Mouse (Mus musculus): ENCODE measurements around the gene Tex2. TPM values are rescaled to one million over a fixed set of nuclear protein-coding genes. Genes with fewer than 3 reads are reported as not detected.

Gene Tex2
- polyA plus RNA-seq, 1 experiment from 2014 or later = 17.1 TPM

- no peaks in the 10 kb centered on the region for H3K9me3 ChIP-seq (ENCODE audit: control insufficient read depth)
- peaks cover 9% of the 10 kb centered on the region for H3K4me1 ChIP-seq (replicated peaks; ENCODE audit: control insufficient read depth, insufficient read depth, low read length)
- H3K36me3 ChIP-seq (ENCODE audit: control insufficient read depth, insufficient read depth) = no peaks in the 10 kb centered on the region
- peak overlapping the region; percentile 96 for H3K27ac ChIP-seq (ENCODE audit: low read depth, low read length)
- under 1% methylated on average over 55 of the region's 67 CpGs for WGBS
- H3K4me2 ChIP-seq (replicated peaks; ENCODE audit: low read depth) = peak overlapping the region; percentile 90
- peak overlapping the region; percentile 98 for H3K4me3 ChIP-seq (ENCODE audit: low read depth, low read length)
- ATAC-seq = peak; percentile 59
- peak overlapping the region; percentile 90 for H3K9ac ChIP-seq (ENCODE audit: low read depth, low read length)
- no peaks in the 10 kb centered on the region for H3K27me3 ChIP-seq (replicated peaks; ENCODE audit: control insufficient read depth, insufficient read depth, low read length)
- no peak for TF ChIP-seq CTCF (IDR thresholded peaks at IDR 0.05; ENCODE audit: low read depth)
These were observed 838 bp downstream of the Tex2 start for GRCm38 (mm10) chr11:106612209-106612960.

DNA sequence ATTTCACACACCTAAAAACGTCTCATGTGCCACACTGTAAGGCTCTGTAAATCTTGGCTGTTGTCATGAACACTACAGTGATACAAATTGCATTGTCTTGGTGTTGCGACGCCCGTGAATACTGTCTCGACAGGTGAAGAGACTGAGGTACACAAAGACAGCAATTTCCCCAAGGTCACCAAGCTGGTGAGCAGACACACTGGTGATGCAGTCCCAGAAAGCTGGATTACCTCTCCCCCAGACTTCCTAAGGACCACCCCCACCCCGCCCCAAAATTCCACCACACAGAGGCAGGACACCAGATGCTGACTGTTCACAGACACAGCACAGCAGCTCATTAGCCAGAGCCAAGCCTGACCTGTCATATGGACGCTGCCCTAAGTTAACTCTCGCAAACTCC is 3.5 kb downstream of the Tex2 start:
- no peak overlapping the region for H3K4me2 ChIP-seq (replicated peaks; ENCODE audit: low read depth)
- no peak overlapping the region for H3K27ac ChIP-seq (ENCODE audit: low read depth, low read length)
- no peaks in the 10 kb centered on the region for H3K9me3 ChIP-seq (ENCODE audit: control insufficient read depth)
- ATAC-seq = no peak
- WGBS = 74% methylated on average over 8 of the region's 8 CpGs
- no peak overlapping the region for H3K9ac ChIP-seq (ENCODE audit: low read depth, low read length)
- TF ChIP-seq CTCF (IDR thresholded peaks at IDR 0.05; ENCODE audit: low read depth) = no peak
- H3K4me1 ChIP-seq (replicated peaks; ENCODE audit: control insufficient read depth, insufficient read depth, low read length) = peaks cover 9% of the 10 kb centered on the region
- no peak overlapping the region for H3K4me3 ChIP-seq (ENCODE audit: low read depth, low read length)
- H3K36me3 ChIP-seq (ENCODE audit: control insufficient read depth, insufficient read depth) = no peaks in the 10 kb centered on the region
- no peaks in the 10 kb centered on the region for H3K27me3 ChIP-seq (replicated peaks; ENCODE audit: control insufficient read depth, insufficient read depth, low read length)

GRCm38 (mm10) chr11:106607316-106607715 is 5.9 kb downstream of the Tex2 start:
- no peak overlapping the region for H3K9ac ChIP-seq (ENCODE audit: low read depth, low read length)
- no peak overlapping the region for H3K27ac ChIP-seq (ENCODE audit: low read depth, low read length)

DNA sequence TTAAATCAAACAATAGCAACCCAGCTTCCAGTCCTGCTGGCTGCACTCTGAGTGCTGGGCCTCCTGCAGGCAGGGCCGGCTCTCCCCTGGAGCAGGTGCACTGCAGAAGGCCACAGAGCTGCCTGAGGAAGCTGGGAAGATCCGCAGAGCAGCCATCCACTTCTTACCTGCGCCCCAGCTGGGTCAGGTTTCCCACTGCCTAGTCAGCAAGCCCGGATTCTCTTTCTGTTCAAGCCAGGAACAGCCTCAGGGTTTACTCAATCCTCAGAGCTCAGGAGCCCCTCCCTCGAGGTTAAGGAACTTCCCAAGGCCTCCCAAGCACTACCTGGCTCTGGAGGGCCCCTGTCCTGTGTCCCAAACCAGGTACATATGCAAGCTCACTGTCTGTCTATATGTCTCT is 7.2 kb downstream of the Tex2 start:
- no peak overlapping the region for H3K9ac ChIP-seq (ENCODE audit: low read depth, low read length)
- 42% methylated on average over 5 of the region's 5 CpGs for WGBS
- H3K9me3 ChIP-seq (ENCODE audit: control insufficient read depth) = no peaks in the 10 kb centered on the region
- H3K4me1 ChIP-seq (replicated peaks; ENCODE audit: control insufficient read depth, insufficient read depth, low read length) = no peaks in the 10 kb centered on the region
- no peaks in the 10 kb centered on the region; the same call in 1 of the 2 replicates for H3K36me3 ChIP-seq (ENCODE audit: control insufficient read depth, insufficient read depth)
- H3K4me2 ChIP-seq (replicated peaks; ENCODE audit: low read depth) = no peak overlapping the region
- H3K27ac ChIP-seq (ENCODE audit: low read depth, low read length) = no peak overlapping the region
- no peaks in the 10 kb centered on the region for H3K27me3 ChIP-seq (replicated peaks; ENCODE audit: control insufficient read depth, insufficient read depth, low read length)
- no peak for ATAC-seq
- no peak overlapping the region for H3K4me3 ChIP-seq (ENCODE audit: low read depth, low read length)
- TF ChIP-seq CTCF (IDR thresholded peaks at IDR 0.05; ENCODE audit: low read depth) = no peak

More at GRCm38 (mm10) chr11:106607316-106607715, 5.9 kb downstream of the Tex2 start:
- Histone ChIP-seq H3K4me1 (replicated peaks; ENCODE audit: control insufficient read depth, insufficient read depth, low read length) (peaks cover 6% of the 10 kb centered on the region; the same call in 1 of the 2 replicates), H3K9me3 (ENCODE audit: control insufficient read depth) (no peaks in the 10 kb centered on the region), H3K4me3 (ENCODE audit: low read depth, low read length) (no peak overlapping the region), H3K4me2 (replicated peaks; ENCODE audit: low read depth) (no peak overlapping the region), H3K36me3 (ENCODE audit: control insufficient read depth, insufficient read depth) (no peaks in the 10 kb centered on the region; the same call in 1 of the 2 replicates), H3K27me3 (replicated peaks; ENCODE audit: control insufficient read depth, insufficient read depth, low read length) (no peaks in the 10 kb centered on the region)
- no peak for ATAC-seq
- WGBS = 78% methylated on average over 6 of the region's 6 CpGs
- TF ChIP-seq CTCF (IDR thresholded peaks at IDR 0.05; ENCODE audit: low read depth) = no peak

DNA sequence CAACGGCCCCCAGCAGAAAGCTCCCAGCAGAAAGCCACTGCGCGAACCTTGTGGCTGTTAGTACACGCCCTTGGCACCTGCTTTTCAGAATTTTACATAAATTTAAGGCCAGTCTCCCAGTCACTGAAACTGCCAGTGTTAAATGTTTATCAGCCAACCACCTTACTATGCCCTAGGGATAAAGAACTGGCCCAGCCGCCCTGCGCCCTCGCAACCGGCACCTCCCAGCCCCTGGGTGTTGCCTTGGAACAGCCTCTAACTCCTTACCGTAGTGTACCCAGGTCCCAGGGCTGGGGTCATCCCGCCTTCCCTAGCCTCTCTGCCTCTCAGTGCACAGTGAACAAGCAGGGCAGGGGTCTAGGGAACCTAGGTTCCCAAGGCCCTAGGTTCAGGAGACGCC is 10.0 kb downstream of the Tex2 start:
- Histone ChIP-seq H3K36me3 (ENCODE audit: control insufficient read depth, insufficient read depth) (no peaks in the 10 kb centered on the region; the same call in 1 of the 2 replicates), H3K27me3 (replicated peaks; ENCODE audit: control insufficient read depth, insufficient read depth, low read length) (no peaks in the 10 kb centered on the region), H3K4me2 (replicated peaks; ENCODE audit: low read depth) (no peak overlapping the region), H3K27ac (ENCODE audit: low read depth, low read length) (no peak overlapping the region), H3K9ac (ENCODE audit: low read depth, low read length) (no peak overlapping the region), H3K9me3 (ENCODE audit: control insufficient read depth) (no peaks in the 10 kb centered on the region), H3K4me3 (ENCODE audit: low read depth, low read length) (no peak overlapping the region), H3K4me1 (replicated peaks; ENCODE audit: control insufficient read depth, insufficient read depth, low read length) (no peaks in the 10 kb centered on the region)
- WGBS = 80% methylated on average over 11 of the region's 11 CpGs
- no peak for TF ChIP-seq CTCF (IDR thresholded peaks at IDR 0.05; ENCODE audit: low read depth)
- ATAC-seq = no peak

DNA sequence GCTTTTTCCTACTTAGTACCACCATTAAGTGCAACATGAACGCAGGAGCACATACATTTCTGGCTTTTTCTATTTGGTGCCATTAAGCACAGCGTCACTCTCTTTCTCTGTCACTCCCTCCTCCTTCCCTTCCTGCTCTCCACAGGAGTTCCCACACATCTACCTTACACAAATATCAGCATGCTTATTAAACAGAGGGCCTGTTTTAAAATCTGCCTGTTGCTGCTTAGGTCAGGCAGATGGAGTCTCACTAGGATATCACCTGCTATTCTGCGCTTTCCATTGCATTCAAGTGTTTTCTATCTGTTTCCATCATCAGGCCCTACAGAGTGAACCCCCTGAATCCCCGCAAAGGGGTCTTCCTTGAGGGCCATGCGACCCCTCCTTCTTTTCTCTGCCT is 13.1 kb downstream of the Tex2 start:
- H3K36me3 ChIP-seq (ENCODE audit: control insufficient read depth, insufficient read depth) = no peaks in the 10 kb centered on the region; the same call in 1 of the 2 replicates
- no peak overlapping the region for H3K9ac ChIP-seq (ENCODE audit: low read depth, low read length)
- no peaks in the 10 kb centered on the region for H3K27me3 ChIP-seq (replicated peaks; ENCODE audit: control insufficient read depth, insufficient read depth, low read length)
- TF ChIP-seq CTCF (IDR thresholded peaks at IDR 0.05; ENCODE audit: low read depth) = no peak
- no peaks in the 10 kb centered on the region for H3K9me3 ChIP-seq (ENCODE audit: control insufficient read depth)
- ATAC-seq = no peak
- 79% methylated on average over 5 of the region's 5 CpGs for WGBS
- no peak overlapping the region for H3K4me2 ChIP-seq (replicated peaks; ENCODE audit: low read depth)
- H3K4me1 ChIP-seq (replicated peaks; ENCODE audit: control insufficient read depth, insufficient read depth, low read length) = no peaks in the 10 kb centered on the region
- H3K4me3 ChIP-seq (ENCODE audit: low read depth, low read length) = no peak overlapping the region
- H3K27ac ChIP-seq (ENCODE audit: low read depth, low read length) = no peak overlapping the region
